Mouse (Mus musculus) hindbrain, postnatal 0 days (tissue): Measurements from ENCODE around the gene Ephb2. TPM values are rescaled to one million over a fixed set of nuclear protein-coding genes. Genes with fewer than 3 reads are reported as not detected.

Experiments used
- ATAC-seq: fragments of 200-750 bp; cut with Nextera tagmentation; 2 replicates; pipeline ENCODE4 v1.8.0; 2017; ENCODE audit warnings: mild to moderate bottlenecking, moderate TSS enrichment, moderate library complexity
- DNase-seq: peaks from one replicate; pipeline ENCODE4 v3.0.0-alpha.2; 2015; ENCODE audit warnings: low spot score
- H3K27ac ChIP-seq: fragments of 300-500 bp; sonication (generic); 2 replicates; pipeline ENCODE4 v1.5.1; 2014; ENCODE audit warnings: mild to moderate bottlenecking
- H3K27me3 ChIP-seq: fragments of 300-500 bp; sonication (generic); 2 replicates; pipeline ENCODE4 v1.6.1; 2014; ENCODE audit warnings: low read length, mixed read lengths; ENCODE audit not compliant: insufficient read depth
- H3K36me3 ChIP-seq: fragments of 300-500 bp; sonication (generic); 2 replicates; pipeline ENCODE4 v1.6.1; 2014; ENCODE audit warnings: low read length, mixed read lengths; ENCODE audit not compliant: insufficient read depth
- H3K4me1 ChIP-seq: fragments of 300-500 bp; sonication (generic); 2 replicates; pipeline ENCODE4 v1.6.1; 2014; ENCODE audit warnings: antibody characterized with exemption, low read length, mixed read lengths; ENCODE audit not compliant: insufficient read depth
- H3K4me2 ChIP-seq: fragments of 300-500 bp; sonication (generic); 2 replicates; pipeline ENCODE4 v1.6.1; 2014; ENCODE audit warnings: low read depth, mild to moderate bottlenecking, low read length, moderate library complexity, mixed read lengths
- H3K4me3 ChIP-seq: fragments of 300-500 bp; sonication (generic); 2 replicates; pipeline ENCODE4 v1.5.1; 2014; ENCODE audit warnings: low read length
- H3K9ac ChIP-seq: fragments of 300-500 bp; sonication (generic); replicated peaks from 2 replicates; pipeline ENCODE4 v1.6.1; 2014; ENCODE audit warnings: mild to moderate bottlenecking, low read length, moderate library complexity, mixed read lengths
- H3K9me3 ChIP-seq: fragments of 300-500 bp; sonication (generic); 2 replicates; pipeline ENCODE4 v1.6.1; 2016; ENCODE audit warnings: low read length, mixed read lengths
- CTCF ChIP-seq: IDR thresholded peaks from 2 replicates; pipeline ENCODE4 v1.5.1; 2016; ENCODE audit warnings: antibody characterized with exemption, control low read depth, low read depth
- WGBS: fragments of 180-500 bp; shearing (Covaris S2); extraction: QIAGEN DNeasy Blood & Tissue Kit; methylation state at CpG from one replicate; pipeline ENCODE4 v1.1.7; 2014; 5-methylcytosine and 5-hydroxymethylcytosine counted together
- polyA plus RNA-seq: library from polyadenylated mRNA; unstranded; fragments of >200 nt; fragmentation: Nextera tagmentation; extraction: Ambion mirVana; gene quantifications from 2 replicates; pipeline ENCODE4 v1.2.1, GENCODE M21; 2015
- total RNA-seq: library from RNA; depleted of rRNA; stranded (reverse); fragments of >200 nt; gene quantifications from 2 replicates; pipeline ENCODE4 v1.2.3, GENCODE M21; 2014

Gene Ephb2
- total and polyA plus RNA-seq, 2 experiments from 2014 or later, result 13.0 to 136 TPM

- TF ChIP-seq CTCF, result no peak
- peak; percentile 39 for DNase-seq
- Histone ChIP-seq H3K9ac (peak overlapping the region; percentile 92), H3K4me1 (peaks cover 36% of the 10 kb centered on the region), H3K4me3 (peak overlapping the region; percentile 87), H3K27me3 (no peaks in the 10 kb centered on the region), H3K9me3 (no peaks in the 10 kb centered on the region), H3K4me2 (peak overlapping the region; percentile 91), H3K36me3 (no peaks in the 10 kb centered on the region), H3K27ac (no peak overlapping the region)
- ATAC-seq, result no peak
- 15% methylated on average over 21 of the region's 21 CpGs for WGBS
Observed at GRCm38 (mm10) chr4:136833619-136834351, 2.0 kb downstream of the Ephb2 start.

- Histone ChIP-seq H3K4me3 (peak overlapping the region; percentile 8; the same call in 1 of the 2 replicates), H3K36me3 (no peaks in the 10 kb centered on the region), H3K4me2 (peak overlapping the region; percentile 91), H3K9me3 (no peaks in the 10 kb centered on the region), H3K4me1 (peaks cover 37% of the 10 kb centered on the region), H3K27me3 (no peaks in the 10 kb centered on the region), H3K9ac (no peak overlapping the region; the same call in 1 of the 2 replicates), H3K27ac (no peak overlapping the region)
- TF ChIP-seq CTCF, result no peak
- DNase-seq, result no peak
- ATAC-seq, result no peak
- 61% methylated on average over 16 of the region's 16 CpGs for WGBS
Observed at GRCm38 (mm10) chr4:136832559-136833232, 3.1 kb downstream of the Ephb2 start.

- no peak overlapping the region for H3K4me2 ChIP-seq
- no peak overlapping the region for H3K27ac ChIP-seq
- no peak for TF ChIP-seq CTCF
- 59% methylated on average over 9 of the region's 9 CpGs for WGBS
- H3K4me3 ChIP-seq, result no peak overlapping the region
- no peaks in the 10 kb centered on the region for H3K9me3 ChIP-seq
- no peaks in the 10 kb centered on the region for H3K36me3 ChIP-seq
- peaks cover 31% of the 10 kb centered on the region for H3K4me1 ChIP-seq
- no peak for ATAC-seq
- DNase-seq, result no peak
- no peaks in the 10 kb centered on the region for H3K27me3 ChIP-seq
- no peak overlapping the region for H3K9ac ChIP-seq
Observed at GRCm38 (mm10) chr4:136830272-136830823, 5.4 kb downstream of the Ephb2 start.

DNA sequence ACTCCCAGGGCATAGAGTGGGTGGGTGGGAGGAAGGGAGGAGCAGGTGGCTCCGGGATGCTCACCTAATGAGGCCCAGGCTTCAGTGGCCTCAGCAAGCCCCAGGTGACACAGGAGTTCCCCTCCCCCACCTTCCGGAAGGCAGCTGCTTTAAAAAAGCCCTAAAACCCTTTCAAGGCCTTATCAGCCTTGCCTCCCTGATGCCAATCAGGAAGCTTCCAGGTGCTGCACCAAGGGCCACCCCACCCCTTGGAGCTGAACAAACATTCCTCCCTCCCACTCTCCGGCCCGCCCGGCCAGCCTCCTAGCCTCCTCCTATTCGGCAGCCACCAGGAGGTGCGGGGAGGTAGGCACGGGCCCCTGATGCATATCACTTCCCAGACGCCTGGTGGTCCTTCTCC lies 6.0 kb downstream of the Ephb2 start:
- no peak for ATAC-seq
- no peak overlapping the region for H3K4me3 ChIP-seq
- DNase-seq, result no peak
- TF ChIP-seq CTCF, result no peak
- no peaks in the 10 kb centered on the region for H3K27me3 ChIP-seq
- WGBS, result 29% methylated on average over 8 of the region's 9 CpGs
- H3K4me2 ChIP-seq, result no peak overlapping the region
- no peaks in the 10 kb centered on the region for H3K36me3 ChIP-seq
- H3K9ac ChIP-seq, result no peak overlapping the region
- no peaks in the 10 kb centered on the region for H3K9me3 ChIP-seq
- peaks cover 34% of the 10 kb centered on the region for H3K4me1 ChIP-seq
- H3K27ac ChIP-seq, result no peak overlapping the region

DNA sequence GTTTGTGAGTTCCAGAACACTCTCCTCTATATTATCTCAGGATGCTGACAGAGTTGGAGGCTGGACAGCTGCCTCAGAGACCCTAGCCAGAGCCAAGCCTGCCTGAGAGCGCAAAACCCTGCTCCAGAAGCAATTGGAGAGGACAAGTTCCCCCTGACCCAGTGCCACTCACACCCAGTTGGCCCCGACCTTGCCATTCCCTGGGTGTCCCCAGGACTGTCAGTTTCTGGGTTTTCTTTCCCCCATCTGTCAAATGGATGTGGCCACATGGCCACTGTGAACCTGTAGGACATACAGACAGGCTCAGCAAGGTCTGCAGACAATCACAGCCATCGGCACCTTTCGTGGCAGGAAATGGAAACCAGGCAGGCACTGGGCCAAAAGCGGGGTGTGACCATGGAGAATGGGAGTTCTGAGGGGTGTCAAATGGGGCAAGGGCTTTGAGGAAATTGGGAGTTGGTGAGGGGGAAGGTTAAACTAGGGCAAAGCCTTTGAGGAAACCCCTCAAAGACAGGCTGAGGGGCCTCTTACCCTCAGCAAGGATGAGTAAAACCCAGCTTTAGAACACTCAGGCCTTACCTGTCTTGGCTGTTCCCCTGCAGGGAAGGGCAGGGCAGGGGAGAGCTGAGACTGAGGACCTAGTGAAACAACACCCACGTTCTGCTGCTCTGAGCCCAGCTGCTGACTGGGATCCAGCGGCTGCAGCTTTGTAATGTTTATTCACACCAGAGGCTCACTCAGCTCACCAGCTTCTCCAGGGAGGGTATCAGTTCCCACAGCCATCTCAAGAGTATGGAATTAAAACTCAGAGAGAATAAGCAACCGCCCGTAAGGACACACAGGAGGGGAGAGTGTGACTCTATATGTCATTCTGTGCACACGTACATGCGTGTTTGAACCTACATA lies 6.9 kb downstream of the Ephb2 start:
- DNase-seq, result no peak
- Histone ChIP-seq H3K4me3 (no peak overlapping the region), H3K9ac (no peak overlapping the region), H3K36me3 (no peaks in the 10 kb centered on the region), H3K4me2 (no peak overlapping the region), H3K27ac (no peak overlapping the region), H3K4me1 (peaks cover 29% of the 10 kb centered on the region), H3K9me3 (no peaks in the 10 kb centered on the region), H3K27me3 (no peaks in the 10 kb centered on the region)
- no peak for ATAC-seq
- TF ChIP-seq CTCF, result no peak
- WGBS, result 47% methylated on average over 11 of the region's 11 CpGs

DNA sequence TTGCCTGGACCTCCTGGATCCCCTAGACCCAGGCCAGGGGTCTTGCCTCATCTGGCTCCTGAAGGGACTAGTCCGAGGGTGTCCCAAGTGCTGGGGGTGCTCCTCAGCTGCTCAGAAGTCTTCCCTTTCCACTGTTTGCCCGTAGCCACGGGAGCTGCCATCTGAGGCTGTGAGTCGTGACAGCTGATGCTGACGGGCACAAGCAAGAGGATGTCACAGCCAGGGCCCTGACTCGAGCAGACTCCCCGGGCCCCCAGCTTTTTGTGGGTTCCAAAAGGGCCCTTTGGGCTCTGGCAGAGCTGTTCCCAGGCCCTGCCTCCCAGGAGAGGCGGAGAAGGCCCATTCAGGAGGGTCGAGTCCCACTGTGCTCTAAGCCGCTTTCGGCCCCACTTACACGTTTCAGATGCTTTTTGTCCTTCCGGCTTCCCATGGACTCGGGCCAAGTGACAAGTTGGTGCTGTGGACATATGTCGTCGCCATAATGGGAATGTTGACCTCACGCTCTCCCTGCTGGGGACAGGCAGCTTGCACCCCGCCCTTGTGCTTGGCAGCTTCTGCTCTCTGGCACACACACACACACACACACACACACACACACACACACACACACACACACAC lies 10.7 kb downstream of the Ephb2 start:
- ATAC-seq (peak; percentile 56), DNase-seq (peak; percentile 79)
- WGBS, result 26% methylated on average over 18 of the region's 18 CpGs

More for the DNA sequence above, 10.7 kb downstream of the Ephb2 start:
- Histone ChIP-seq H3K36me3 (no peaks in the 10 kb centered on the region), H3K9me3 (no peaks in the 10 kb centered on the region), H3K4me3 (no peak overlapping the region), H3K4me1 (peaks cover 12% of the 10 kb centered on the region), H3K4me2 (no peak overlapping the region), H3K9ac (no peak overlapping the region), H3K27me3 (no peaks in the 10 kb centered on the region), H3K27ac (peak overlapping the region; percentile 48; the same call in 1 of the 2 replicates)
- no peak for TF ChIP-seq CTCF
